Mouse (Mus musculus) G1E (cell line): ENCODE results near the gene Lgals9. TPM values are rescaled to one million over a fixed set of nuclear protein-coding genes. Genes with fewer than 3 reads are reported as not detected.

Source experiments
- ATAC-seq: 2 replicates; pipeline ENCODE4 v1.8.0; 2016; ENCODE audit warnings: mild to moderate bottlenecking; ENCODE audit not compliant: insufficient number of reproducible peaks, poor library complexity, low FRiP score, severe bottlenecking; ENCODE audit errors: extremely low read depth
- DNase-seq: peaks from one replicate; pipeline ENCODE4 v3.0.0; 2012; ENCODE audit warnings: low spot score
- H3K27me3 ChIP-seq: 2 replicates; pipeline ENCODE4 v1.6.1; 2012; ENCODE audit warnings: mild to moderate bottlenecking, low read length, inconsistent platforms; ENCODE audit not compliant: insufficient read depth
- H3K36me3 ChIP-seq: replicated peaks from 2 replicates; pipeline ENCODE3; 2012; ENCODE audit warnings: mild to moderate bottlenecking, inconsistent platforms
- H3K4me1 ChIP-seq: 2 replicates; pipeline ENCODE4 v1.6.1; 2012; ENCODE audit warnings: low read depth, low read length, inconsistent platforms, mixed read lengths; ENCODE audit not compliant: insufficient read depth
- H3K4me3 ChIP-seq: 2 replicates; pipeline ENCODE4 v1.5.1; 2012; ENCODE audit warnings: low read depth, mild to moderate bottlenecking, inconsistent platforms, low read length, moderate library complexity, mixed read lengths
- H3K9me3 ChIP-seq: replicated peaks from 2 replicates; pipeline ENCODE4 v1.6.1; 2012; ENCODE audit warnings: inconsistent platforms
- CTCF ChIP-seq: IDR thresholded peaks from 2 replicates; pipeline ENCODE4 v1.5.1; 2012; ENCODE audit warnings: low read depth, low read length, inconsistent platforms, mixed read lengths
- GATA1 ChIP-seq: IDR thresholded peaks from 2 replicates; pipeline ENCODE4 v1.6.1; 2012; ENCODE audit warnings: borderline replicate concordance, low read length, inconsistent platforms, mixed read lengths
- GATA2 ChIP-seq: IDR thresholded peaks from 2 replicates; pipeline ENCODE4 v1.6.1; 2012; ENCODE audit warnings: low read depth, low read length, inconsistent platforms, borderline replicate concordance
- POLR2AphosphoS5 ChIP-seq: IDR thresholded peaks from 2 replicates; pipeline ENCODE4 v1.6.1; 2012; ENCODE audit warnings: low read depth, low read length, inconsistent platforms; ENCODE audit not compliant: insufficient replicate concordance
- TAL1 ChIP-seq: conservative IDR thresholded peaks from 2 replicates; pipeline ENCODE4 v1.6.1; 2012; ENCODE audit warnings: low read depth, low read length, inconsistent platforms, mixed read lengths
- polyA plus RNA-seq: library from polyadenylated mRNA; stranded (reverse); fragments of >175 nt; gene quantifications from 2 replicates; pipeline ENCODE4 v1.2.3, GENCODE M21; 2012
- total RNA-seq, 2 experiments: library from RNA; stranded (forward) in 1 of 2; stranded (reverse) in 1 of 2; fragments of 200-1000 nt in 1 of 2; fragments of >200 nt in 1 of 2; fragmentation: Nextera tagmentation in 1 of 2; gene quantifications; 2 replicates each; pipeline ENCODE4 v1.2.3; 2014 to 2017

Lgals9 gene
- total and polyA plus RNA-seq, 3 experiments, result 41.2 to 786 (median 183) TPM

DNA sequence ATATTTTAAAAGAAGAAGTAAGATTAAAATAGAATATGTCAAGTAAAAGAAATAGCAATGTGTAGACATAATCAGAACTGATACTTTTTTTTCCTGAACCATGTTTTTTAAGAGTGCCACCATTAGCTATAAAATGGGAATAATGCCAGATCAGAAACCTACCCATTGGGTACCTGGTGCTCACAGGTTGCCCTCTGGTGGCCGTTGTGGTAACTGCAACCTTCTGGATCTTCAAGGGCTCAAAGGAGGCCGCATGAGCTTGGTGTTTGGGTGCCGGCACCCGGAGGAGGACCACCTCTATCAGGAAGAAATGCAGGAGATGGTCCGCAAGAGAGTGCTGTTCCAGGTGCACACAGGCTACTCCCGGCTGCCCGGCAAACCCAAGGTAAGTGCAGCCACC, 28.5 kb downstream of the Lgals9 start:
- no peak for ATAC-seq
- DNase-seq, result no peak
- Histone ChIP-seq H3K4me3 (no peak overlapping the region), H3K27me3 (peaks cover 64% of the 10 kb centered on the region), H3K36me3 (peaks cover 12% of the 10 kb centered on the region), H3K9me3 (no peaks in the 10 kb centered on the region), H3K4me1 (peaks cover 12% of the 10 kb centered on the region)
- TF ChIP-seq GATA1 (no peak), POLR2AphosphoS5 (no peak), TAL1 (no peak), CTCF (peak; percentile 94)

DNA sequence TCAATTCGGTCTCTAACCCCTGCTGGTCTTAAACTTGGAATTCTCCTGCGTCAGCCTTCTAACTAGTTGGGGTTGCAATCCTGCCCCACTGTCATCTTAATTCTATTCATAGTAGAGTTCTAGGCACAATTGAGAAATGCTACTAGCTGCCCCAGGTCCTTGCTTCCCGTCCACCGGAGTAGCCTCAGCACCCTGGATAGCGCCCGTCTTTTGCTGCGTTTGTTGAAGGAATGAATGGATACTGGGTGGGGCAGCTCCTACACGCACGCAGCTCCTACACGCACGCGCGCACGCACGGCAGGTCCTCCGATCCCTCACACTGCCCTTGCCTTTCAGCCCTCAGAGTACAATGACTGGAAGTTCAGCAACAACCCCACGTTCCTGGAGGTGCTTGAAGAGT, 32.3 kb downstream of the Lgals9 start:
- peaks cover 66% of the 10 kb centered on the region for H3K27me3 ChIP-seq
- peaks cover 4% of the 10 kb centered on the region; the same call in 1 of the 2 replicates for H3K4me1 ChIP-seq
- no peak for TF ChIP-seq GATA2
- TF ChIP-seq POLR2AphosphoS5, result no peak
- no peak for TF ChIP-seq GATA1
- no peak for TF ChIP-seq CTCF
- no peak for TF ChIP-seq TAL1
- no peak overlapping the region for H3K4me3 ChIP-seq
- DNase-seq, result no peak
- no peaks in the 10 kb centered on the region for H3K9me3 ChIP-seq
- no peak for ATAC-seq
- no peaks in the 10 kb centered on the region for H3K36me3 ChIP-seq

- no peaks in the 10 kb centered on the region for H3K36me3 ChIP-seq
- DNase-seq (no peak), ATAC-seq (no peak)
- no peaks in the 10 kb centered on the region for H3K4me1 ChIP-seq
- H3K27me3 ChIP-seq, result peaks cover 59% of the 10 kb centered on the region
- no peak overlapping the region for H3K4me3 ChIP-seq
- TF ChIP-seq TAL1 (no peak), GATA1 (no peak), GATA2 (no peak), CTCF (no peak), POLR2AphosphoS5 (no peak)
- no peaks in the 10 kb centered on the region for H3K9me3 ChIP-seq
Measured at GRCm38 (mm10) chr11:78950365-78950764, 34.4 kb downstream of the Lgals9 start.

DNA sequence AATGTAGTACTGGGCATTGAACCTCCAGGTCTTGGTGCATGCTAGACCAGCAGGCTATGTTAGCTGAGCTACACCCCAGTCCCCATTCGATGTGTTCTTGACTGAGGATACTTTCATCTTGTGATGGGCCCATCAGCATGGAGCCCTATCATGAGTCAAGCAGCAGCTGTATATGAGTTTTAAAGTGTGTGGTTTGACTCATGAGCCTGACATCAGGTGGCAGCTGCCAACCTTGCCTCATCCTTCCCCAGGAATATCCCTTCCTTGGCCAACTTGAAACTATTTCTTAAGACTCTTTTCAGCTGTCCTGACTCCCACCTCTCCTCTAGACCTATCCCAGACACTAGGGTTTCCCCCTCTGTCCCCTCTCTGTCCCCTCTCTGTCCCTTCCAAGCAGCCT, 41.7 kb downstream of the Lgals9 start:
- H3K4me1 ChIP-seq, result no peaks in the 10 kb centered on the region; the same call in 1 of the 2 replicates
- H3K4me3 ChIP-seq, result no peak overlapping the region
- peaks cover 28% of the 10 kb centered on the region for H3K27me3 ChIP-seq
- DNase-seq, result no peak
- H3K9me3 ChIP-seq, result no peaks in the 10 kb centered on the region
- ATAC-seq, result no peak
- TF ChIP-seq POLR2AphosphoS5 (no peak), GATA1 (no peak), TAL1 (no peak), GATA2 (no peak), CTCF (no peak)
- H3K36me3 ChIP-seq, result no peaks in the 10 kb centered on the region

DNA sequence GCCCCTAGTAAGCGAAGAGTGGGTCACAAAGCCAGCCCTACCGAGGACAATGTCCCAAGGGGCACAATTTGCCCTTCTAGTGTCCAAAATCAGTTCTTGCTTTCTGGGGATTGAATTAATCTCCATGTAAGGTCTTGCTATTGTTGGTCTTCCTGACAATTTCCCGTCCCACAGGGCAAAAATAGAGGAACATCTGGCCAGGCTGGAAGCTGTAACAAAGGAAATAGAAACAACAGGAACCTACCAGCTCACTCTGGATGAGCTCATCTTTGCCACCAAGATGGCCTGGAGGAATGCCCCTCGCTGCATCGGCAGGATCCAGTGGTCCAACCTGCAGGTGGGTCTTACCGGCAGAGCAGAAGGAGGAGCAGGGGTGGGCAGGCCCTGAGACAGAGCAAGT, 49.6 kb downstream of the Lgals9 start:
- no peaks in the 10 kb centered on the region for H3K36me3 ChIP-seq
- no peak overlapping the region for H3K4me3 ChIP-seq
- ATAC-seq (no peak), DNase-seq (no peak)
- no peaks in the 10 kb centered on the region for H3K4me1 ChIP-seq
- peaks cover 39% of the 10 kb centered on the region for H3K27me3 ChIP-seq
- TF ChIP-seq POLR2AphosphoS5 (no peak), GATA2 (no peak), CTCF (no peak), GATA1 (no peak), TAL1 (no peak)
- H3K9me3 ChIP-seq, result no peaks in the 10 kb centered on the region

- ATAC-seq (no peak), DNase-seq (no peak)
- TF ChIP-seq CTCF (no peak), POLR2AphosphoS5 (no peak), TAL1 (no peak), GATA2 (no peak), GATA1 (no peak)
- H3K4me3 ChIP-seq, result no peak overlapping the region
- H3K36me3 ChIP-seq, result no peaks in the 10 kb centered on the region
- no peaks in the 10 kb centered on the region for H3K4me1 ChIP-seq
- H3K27me3 ChIP-seq, result peaks cover 35% of the 10 kb centered on the region
- no peaks in the 10 kb centered on the region for H3K9me3 ChIP-seq
Measured at GRCm38 (mm10) chr11:78934727-78935126, 50.0 kb downstream of the Lgals9 start.

- Histone ChIP-seq H3K27me3 (peaks cover 37% of the 10 kb centered on the region), H3K4me1 (no peaks in the 10 kb centered on the region), H3K36me3 (no peaks in the 10 kb centered on the region), H3K9me3 (no peaks in the 10 kb centered on the region), H3K4me3 (no peak overlapping the region)
- DNase-seq, result no peak
- no peak for ATAC-seq
- TF ChIP-seq GATA2 (no peak), CTCF (no peak), POLR2AphosphoS5 (no peak), TAL1 (no peak), GATA1 (no peak)
Measured at GRCm38 (mm10) chr11:78934307-78934706, 50.4 kb downstream of the Lgals9 start.
